Mouse (Mus musculus) cerebral cortex, adult 2 months (tissue): ENCODE results near the gene Mcrip2.

Experiments
- WGBS: fragments of 180-500 bp; shearing (Covaris S2); methylation state at CpG from one replicate; pipeline ENCODE4 v1.1.7; 2018; 5-methylcytosine and 5-hydroxymethylcytosine counted together

Mcrip2 gene

GRCm38 (mm10) chr17:25833961-25834594 lies 34.5 kb downstream of the Mcrip2 start:
- 25% methylated on average over 6 of the region's 6 CpGs for WGBS

GRCm38 (mm10) chr17:25833291-25833663 lies 35.3 kb downstream of the Mcrip2 start, which contains the start of gene Stub1:
TSS of gene Stub1 (minus strand) at chr17:25833404.
- WGBS: 1% methylated on average over 24 of the region's 24 CpGs

DNA sequence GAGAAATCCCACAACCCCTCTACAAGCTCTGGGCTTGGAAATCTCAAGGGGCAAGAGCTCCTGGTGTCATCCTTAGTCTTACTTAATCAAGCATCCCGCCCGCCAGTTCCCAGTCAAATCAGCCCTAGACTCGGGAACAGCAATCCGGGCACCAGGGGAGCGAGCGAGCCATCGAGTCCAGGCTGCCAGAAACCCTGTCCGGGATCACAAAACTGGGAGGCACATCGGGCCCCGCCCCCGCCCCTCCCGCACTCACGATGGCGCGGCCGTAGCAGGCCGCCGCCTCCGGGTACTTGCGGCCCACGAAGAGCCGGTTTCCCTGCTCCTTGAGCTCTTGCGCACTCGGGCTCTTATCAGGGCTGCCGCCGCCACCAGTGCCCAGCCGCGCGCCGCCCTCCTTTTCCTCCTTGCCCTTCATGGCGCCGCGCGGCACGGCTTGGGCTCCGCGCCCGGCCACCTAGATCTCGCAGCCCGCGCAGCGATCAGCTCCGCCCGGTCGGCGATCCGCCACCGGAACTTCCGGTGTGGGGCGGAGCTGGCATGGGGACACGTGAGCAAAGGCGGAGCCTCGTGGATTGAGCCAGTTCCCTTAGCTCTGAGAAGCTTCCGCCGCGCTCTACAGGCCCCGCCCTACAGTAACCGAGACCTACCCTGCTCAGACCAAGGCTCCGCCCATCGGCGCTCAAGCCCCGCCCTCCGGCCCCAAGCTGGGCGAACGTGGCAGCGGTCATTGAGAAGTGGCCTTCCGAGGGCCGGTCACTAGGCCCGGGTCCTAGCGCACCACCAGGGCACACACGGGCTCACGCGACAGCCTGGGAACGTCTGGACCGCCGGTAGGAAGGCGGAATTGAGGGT lies 35.9 kb downstream of the Mcrip2 start:
- under 1% methylated on average over 77 of the region's 77 CpGs for WGBS

DNA sequence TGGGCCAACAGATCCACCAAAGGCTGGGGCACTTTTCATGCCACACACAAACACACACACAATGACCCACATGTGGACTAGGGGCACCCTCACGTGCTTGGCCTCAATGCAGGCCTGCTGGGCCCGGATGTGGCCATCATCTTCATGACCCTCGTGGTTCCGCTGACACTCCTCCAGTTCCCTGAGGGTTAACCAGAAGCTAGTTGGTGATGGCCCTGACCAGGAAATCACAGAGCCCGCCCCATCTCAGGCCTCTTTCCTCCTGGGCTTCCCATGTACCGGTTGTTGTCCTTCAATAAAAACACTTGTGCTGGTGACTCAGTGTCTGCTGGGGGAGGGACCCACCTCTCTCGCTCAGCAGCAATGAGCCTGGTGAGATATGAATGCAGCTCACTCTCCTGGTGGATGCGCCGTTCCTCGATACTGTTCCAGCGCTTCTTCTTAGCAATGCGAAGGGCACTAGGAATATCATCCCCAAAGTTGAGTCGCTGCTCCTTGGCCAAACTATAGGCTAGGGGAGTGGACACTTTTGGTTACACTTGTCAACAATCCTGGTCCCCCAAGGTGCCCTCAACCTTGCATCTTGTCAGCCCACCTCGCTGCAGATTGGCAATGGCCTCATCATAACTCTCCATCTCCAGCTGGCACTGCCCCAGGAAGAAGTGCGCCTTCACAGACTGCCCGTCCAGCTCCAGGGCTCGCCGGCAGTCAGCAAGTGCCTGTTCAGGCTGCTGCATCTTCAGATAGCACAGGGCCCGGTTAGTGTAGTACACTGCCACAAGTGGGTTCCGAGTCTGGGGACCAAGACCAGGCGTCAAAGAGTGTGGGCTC lies 36.9 kb downstream of the Mcrip2 start:
- 41% methylated on average over 21 of the region's 21 CpGs for WGBS

DNA sequence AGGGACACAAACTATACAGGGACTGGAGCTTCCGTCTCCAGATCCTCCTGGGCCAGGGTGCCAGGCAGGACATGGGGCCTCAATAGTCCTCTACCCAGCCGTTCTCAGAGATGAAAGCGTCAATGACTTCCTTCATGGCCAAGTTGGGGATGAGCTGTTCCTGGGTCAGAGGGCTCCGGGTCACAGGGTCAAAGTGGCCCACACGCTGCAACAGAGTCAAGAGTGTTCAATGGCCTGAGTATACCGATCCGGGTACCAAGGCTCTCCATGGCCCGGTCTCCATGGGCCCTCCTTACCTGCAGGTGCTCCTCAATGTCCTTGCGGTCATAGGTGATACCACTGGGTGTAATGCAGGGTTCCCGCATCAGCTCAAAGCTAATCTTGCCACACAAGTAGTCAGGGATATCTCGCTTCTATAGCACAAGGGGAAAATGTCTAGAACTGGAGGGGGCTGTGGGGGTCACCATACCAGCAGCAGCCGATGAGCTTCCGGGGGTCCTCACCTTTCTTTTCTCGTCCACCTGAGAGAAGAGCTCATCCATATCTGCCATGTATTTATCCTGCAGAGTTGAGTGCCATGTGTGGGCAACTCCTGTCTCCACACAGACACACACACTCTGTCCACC lies 37.6 kb downstream of the Mcrip2 start:
- 83% methylated on average over 14 of the region's 14 CpGs for WGBS

DNA sequence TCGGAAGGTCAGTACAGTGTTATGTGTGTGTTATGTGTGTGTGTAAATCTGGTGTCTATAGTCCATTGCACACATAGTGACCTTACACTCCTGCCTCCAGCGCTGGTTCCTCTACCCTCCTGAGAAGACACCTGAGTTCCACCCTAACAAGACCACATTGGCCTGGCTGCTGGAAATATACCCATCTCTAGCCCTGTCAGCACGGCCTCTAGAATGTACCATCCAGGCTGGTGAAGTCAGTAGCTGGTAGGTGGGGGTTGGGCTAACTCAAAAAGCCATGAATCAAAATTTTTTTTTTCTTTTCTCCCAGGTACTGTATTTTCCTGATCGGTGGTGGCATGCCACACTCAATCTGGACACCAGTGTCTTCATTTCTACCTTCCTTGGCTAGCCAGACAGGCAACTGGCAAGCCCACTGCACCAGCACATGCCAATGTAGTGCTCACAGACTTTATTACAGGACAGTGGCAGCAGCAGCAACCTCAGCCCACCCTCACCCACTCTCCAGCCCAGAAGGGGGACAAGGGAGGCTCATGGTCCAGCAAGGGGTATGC lies 38.3 kb downstream of the Mcrip2 start:
- WGBS: 68% methylated on average over 4 of the region's 4 CpGs

GRCm38 (mm10) chr17:25829558-25830017 lies 39.0 kb downstream of the Mcrip2 start:
- WGBS: 21% methylated on average over 8 of the region's 8 CpGs

- under 1% methylated on average over 32 of the region's 32 CpGs for WGBS
Observed at GRCm38 (mm10) chr17:25828712-25829557, 39.6 kb downstream of the Mcrip2 start, which contains the start of gene Jmjd8. TSS of gene Jmjd8 (plus strand) at chr17:25828867.

DNA sequence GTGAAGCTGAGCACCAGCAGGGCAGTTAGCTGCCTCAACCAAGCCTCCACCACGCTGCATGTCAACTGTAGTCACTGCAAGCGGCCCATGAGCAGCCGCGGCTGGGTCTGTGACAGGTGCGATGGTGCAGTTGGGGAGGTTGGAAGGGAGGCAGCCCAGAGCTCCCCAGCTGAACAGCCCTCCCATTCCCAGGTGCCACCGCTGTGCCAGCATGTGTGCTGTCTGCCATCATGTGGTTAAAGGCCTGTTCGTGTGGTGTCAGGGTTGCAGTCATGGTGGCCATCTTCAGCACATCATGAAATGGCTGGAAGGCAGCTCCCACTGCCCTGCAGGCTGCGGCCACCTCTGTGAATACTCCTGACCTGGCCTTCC lies 40.4 kb downstream of the Mcrip2 start:
- 77% methylated on average over 8 of the region's 8 CpGs for WGBS

DNA sequence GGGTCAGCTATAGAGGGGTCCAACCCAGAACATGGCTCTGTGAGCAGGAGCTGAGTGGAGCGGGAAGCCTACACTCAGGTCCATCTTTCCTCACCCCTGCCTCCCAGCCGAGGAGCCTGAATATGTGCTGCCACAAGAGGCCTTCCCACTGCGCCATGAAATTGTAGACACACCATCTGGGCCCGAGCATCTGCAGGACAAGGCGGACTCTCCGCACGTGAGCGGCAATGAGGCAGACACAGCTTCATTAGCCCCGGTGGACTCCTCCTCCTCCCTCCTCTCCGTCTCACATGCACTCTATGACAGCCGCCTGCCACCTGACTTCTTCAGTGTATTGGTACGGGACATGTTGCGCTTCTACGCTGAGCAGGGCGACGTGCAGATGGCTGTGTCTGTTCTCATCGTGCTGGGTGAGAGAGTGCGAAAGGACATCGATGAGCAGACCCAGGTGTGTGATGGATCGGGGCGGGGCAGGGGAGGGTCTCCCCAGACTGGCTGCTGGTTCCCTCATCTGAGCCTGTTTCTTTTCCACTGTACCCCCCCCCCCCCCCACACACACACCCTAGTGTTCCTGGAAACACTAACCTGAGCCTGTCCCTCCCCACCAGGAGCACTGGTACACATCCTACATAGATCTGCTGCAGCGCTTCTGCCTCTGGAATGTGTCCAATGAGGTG lies 40.9 kb downstream of the Mcrip2 start:
- WGBS: 87% methylated on average over 22 of the region's 22 CpGs

DNA sequence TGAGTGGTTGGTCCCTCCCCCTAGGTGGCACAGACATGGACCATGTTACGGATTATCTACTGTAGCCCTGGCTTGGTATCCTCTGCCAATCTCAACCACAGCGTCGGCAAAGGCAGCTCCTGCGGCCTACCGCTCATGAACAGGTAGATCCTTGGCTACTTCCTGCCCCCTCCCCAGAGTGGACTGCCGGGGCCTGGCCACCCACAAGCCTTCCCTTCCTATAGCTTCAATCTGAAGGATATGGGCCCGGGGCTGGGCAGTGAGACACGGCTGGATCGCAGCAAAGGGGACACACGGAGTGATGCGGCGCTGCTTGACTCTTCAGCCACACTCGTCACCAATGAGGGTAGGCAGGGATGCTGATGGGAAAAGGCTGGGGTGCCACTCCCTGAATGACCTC lies 41.6 kb downstream of the Mcrip2 start:
- WGBS: 97% methylated on average over 13 of the region's 13 CpGs

GRCm38 (mm10) chr17:25825984-25826570 lies 42.5 kb downstream of the Mcrip2 start:
- 93% methylated on average over 27 of the region's 27 CpGs for WGBS

GRCm38 (mm10) chr17:25825311-25825710 lies 43.3 kb downstream of the Mcrip2 start:
- 88% methylated on average over 6 of the region's 6 CpGs for WGBS

DNA sequence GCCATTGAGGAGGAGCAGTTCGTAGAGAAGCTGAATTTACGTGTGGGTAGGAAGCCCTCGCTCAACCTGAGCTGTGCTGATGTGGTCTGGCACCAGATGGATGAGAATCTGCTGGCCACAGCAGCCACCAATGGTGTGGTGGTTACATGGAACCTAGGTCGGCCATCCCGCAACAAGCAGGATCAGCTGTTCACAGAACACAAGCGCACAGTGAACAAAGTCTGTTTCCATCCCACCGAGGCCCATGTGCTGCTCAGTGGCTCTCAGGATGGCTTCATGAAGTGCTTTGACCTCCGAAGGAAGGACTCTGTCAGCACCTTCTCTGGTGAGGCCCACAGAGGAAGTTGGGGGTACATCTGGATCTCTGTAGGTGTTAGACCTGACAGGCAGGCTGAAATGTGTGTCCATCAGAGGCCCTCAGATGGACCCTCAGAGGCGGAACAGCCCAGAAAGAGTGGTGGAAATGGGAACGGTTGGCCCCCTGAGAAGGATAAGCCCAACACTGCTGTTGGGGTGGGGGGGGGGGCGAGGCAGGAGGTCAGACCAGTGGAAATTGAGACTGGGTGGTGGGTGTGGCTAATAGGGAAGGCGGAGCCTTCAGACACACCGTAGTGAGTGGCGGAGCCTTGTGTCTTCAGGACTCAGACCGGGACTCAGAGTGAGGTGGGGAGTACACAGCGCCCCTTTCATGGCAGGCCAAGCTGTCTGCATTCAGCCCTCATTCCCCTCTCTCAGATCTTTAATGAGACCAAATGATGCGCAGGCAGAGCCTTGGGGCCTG lies 44.0 kb downstream of the Mcrip2 start:
- 70% methylated on average over 16 of the region's 17 CpGs for WGBS

DNA sequence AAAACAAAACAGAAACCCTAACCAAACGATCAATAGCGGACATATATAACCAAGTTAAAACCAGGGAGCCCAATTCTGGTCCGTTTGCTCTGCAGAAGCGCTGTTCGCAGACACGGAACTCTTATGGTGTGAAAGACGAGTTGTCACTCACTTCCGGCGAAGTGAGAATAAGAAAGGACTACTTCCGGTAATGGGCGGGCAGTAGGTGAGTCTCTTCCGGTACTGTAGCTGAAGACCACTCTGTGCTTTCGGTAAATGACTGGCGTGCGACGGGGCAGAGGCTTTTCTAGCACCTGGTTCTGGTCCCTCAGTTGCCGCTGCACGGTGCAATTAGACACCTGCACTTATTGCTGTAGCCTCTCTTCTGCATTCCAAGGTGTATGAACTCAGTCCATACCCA lies 45.1 kb downstream of the Mcrip2 start, which contains the start of gene Wdr24:
Gene Wdr24, plus strand, starts transcription at position 176 of the 400 bp plus-strand sequence.
- WGBS: under 1% methylated on average over 18 of the region's 18 CpGs

DNA sequence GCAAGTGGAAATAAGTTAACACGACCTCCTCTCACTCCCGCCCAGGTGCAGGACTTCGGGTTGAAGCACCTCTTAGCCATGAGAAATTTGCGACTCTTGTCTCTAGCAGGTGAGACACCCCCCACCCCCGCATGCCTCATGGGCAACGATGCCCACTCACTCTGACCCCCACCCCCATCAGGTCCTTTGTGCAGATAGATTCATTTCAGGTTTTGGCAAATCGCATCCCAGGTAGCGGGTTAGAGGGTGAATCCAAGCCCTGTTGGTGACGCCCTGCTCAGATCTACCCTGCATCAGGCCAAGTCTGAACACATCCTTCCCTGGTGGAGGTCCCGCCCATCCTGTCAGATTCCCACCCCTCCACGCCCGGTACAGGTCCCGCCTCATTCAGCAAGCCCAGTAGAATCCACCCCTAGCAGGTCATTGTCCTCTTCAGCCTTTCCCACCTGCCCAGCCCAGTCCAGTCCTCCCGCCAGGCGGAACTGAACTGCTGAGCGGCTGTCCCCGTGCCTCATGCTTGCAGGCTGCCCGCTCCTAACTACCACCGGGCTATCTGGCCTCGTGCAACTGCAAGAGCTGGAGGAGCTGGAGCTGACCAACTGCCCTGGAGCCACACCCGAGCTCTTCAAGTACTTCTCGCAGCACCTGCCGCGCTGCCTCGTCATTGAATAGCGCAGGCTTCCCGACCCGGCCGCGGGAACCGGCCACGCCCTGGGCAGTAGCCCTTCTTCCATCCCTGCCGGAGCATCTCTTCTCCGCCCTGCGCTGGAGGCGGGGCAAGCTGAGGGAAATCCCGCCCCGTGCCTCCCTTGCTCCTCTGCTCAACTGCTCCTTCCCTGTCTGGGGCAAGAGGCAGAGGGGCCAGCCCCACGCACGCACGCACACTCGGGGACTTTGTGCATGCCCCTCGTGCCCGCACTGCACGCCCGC lies 49.4 kb downstream of the Mcrip2 start:
- WGBS: 19% methylated on average over 46 of the region's 46 CpGs

DNA sequence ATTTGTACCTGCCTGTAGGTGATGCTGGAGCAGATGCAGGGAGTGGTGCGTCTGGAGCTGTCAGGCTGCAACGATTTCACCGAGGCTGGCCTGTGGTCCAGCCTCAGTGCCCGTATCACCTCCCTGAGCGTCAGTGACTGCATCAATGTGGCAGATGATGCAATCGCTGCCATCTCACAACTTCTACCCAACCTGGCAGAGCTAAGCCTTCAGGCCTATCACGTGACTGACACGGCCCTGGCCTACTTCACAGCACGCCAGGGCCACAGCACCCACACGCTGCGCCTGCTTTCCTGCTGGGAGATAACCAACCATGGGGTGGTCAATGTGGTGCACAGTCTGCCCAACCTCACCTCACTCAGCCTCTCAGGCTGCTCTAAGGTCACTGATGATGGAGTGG lies 50.9 kb downstream of the Mcrip2 start:
- 66% methylated on average over 11 of the region's 11 CpGs for whole genome bisulfite sequencing
